17 mouse cellular contexts compared by ENCODE assay signal in the genomic region with DNA sequence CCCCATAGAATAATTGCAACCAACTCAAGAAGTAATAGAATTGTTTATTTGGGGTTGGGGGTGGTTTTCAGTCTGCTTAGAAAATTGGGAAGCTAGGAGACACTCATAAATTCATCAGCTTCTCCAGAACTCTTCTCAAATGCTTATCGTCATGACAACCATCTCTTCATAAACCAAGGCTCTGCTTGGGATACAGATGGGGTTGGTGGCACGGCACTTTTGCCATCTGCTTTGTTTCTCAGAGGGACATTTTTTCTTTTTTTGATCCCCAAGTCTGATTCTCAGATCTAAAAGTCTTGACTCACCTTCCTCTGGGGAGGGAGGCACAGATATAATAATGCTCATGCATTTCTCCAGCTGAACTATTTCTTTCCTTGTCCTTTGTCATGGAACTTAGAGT.
A peak's percentile ranks its signal among the peaks of the same experiment; 100 is the strongest.
DNase-seq lines count a peak whose midpoint lies in the region; ATAC-seq and TF ChIP-seq lines count a peak whose summit lies in the region.
"Had no signal": no experiment of that assay in that cellular context is flagged by ENCODE, and none has a peak within 500 bp of the region (broad histone marks: within the 10 kb centered on the region; RNA-seq: fewer than 3 reads in every experiment).

No protein-coding gene starts in this region.

- intact Hi-C loops in left cerebral cortex, postnatal 14 days (cut with DNase I) = no loop called here

- H3K27ac ChIP-seq in midbrain, embryonic 14.5 days (replicated peaks; ENCODE audit: low read depth, low read length) = no peak overlapping the region
- no peak overlapping the region for H3K27ac ChIP-seq in midbrain, embryonic 11.5 days (ENCODE audit: low read depth, low read length)
- H3K27ac ChIP-seq in layer of hippocampus, adult 2 months = peak overlapping the region; percentile 83; the same call in 1 of the 2 replicates
- no peak overlapping the region for H3K27ac ChIP-seq in kidney, embryonic 14.5 days (ENCODE audit: low read depth, low read length)
- H3K27ac ChIP-seq: embryonic facial prominence, embryonic 13.5 days; lung, embryonic 15.5 days; stomach, embryonic 15.5 days had no signal

- no peak for TF ChIP-seq CTCF in layer of hippocampus, adult 2 months (conservative IDR thresholded peaks at IDR 0.05)

- H3K4me1 ChIP-seq in midbrain, embryonic 14.5 days (ENCODE audit: control insufficient read depth, insufficient read depth, low read length) = no peaks in the 10 kb centered on the region
- H3K4me1 ChIP-seq in midbrain, embryonic 11.5 days (ENCODE audit: control insufficient read depth, insufficient read depth, low read length) = no peaks in the 10 kb centered on the region
- no peaks in the 10 kb centered on the region for H3K4me1 ChIP-seq in kidney, embryonic 14.5 days (ENCODE audit: control insufficient read depth, insufficient read depth, low read length)
- H3K4me1 ChIP-seq: embryonic facial prominence, embryonic 13.5 days; lung, embryonic 15.5 days; stomach, embryonic 15.5 days had no signal

- H3K36me3 ChIP-seq in midbrain, embryonic 14.5 days (ENCODE audit: control insufficient read depth, insufficient read depth, low read length) = no peaks in the 10 kb centered on the region
- H3K36me3 ChIP-seq in midbrain, embryonic 11.5 days (ENCODE audit: control insufficient read depth, insufficient read depth, low read length) = no peaks in the 10 kb centered on the region
- no peaks in the 10 kb centered on the region for H3K36me3 ChIP-seq in kidney, embryonic 14.5 days (ENCODE audit: control insufficient read depth, insufficient read depth, low read length)
- H3K36me3 ChIP-seq: embryonic facial prominence, embryonic 13.5 days; lung, embryonic 15.5 days; stomach, embryonic 15.5 days had no signal

- H3K9me3 ChIP-seq in midbrain, embryonic 14.5 days (ENCODE audit: control insufficient read depth, low read length) = no peaks in the 10 kb centered on the region
- no peaks in the 10 kb centered on the region for H3K9me3 ChIP-seq in midbrain, embryonic 11.5 days (ENCODE audit: control insufficient read depth, low read length)
- H3K9me3 ChIP-seq in kidney, embryonic 14.5 days (ENCODE audit: control insufficient read depth, low read length) = no peaks in the 10 kb centered on the region
- H3K9me3 ChIP-seq: embryonic facial prominence, embryonic 13.5 days; lung, embryonic 15.5 days; stomach, embryonic 15.5 days had no signal

- no peak overlapping the region for H3K4me3 ChIP-seq in midbrain, embryonic 14.5 days (replicated peaks; ENCODE audit: low read depth, low read length)
- no peak overlapping the region for H3K4me3 ChIP-seq in midbrain, embryonic 11.5 days (ENCODE audit: low read depth, low read length)
- no peak overlapping the region for H3K4me3 ChIP-seq in layer of hippocampus, adult 2 months
- H3K4me3 ChIP-seq in kidney, embryonic 14.5 days (ENCODE audit: low read length) = no peak overlapping the region
- H3K4me3 ChIP-seq: embryonic facial prominence, embryonic 13.5 days; lung, embryonic 15.5 days; myocyte; stomach, embryonic 15.5 days had no signal

- 67% methylated on average over 2 of the region's 2 CpGs for WGBS in midbrain, embryonic 14.5 days
- WGBS in midbrain, embryonic 11.5 days = 85% methylated on average over 2 of the region's 2 CpGs
- WGBS in kidney, embryonic 14.5 days = 81% methylated on average over 2 of the region's 2 CpGs

- peak; percentile 14 for DNase-seq in midbrain, embryonic 14.5 days
- no peak for DNase-seq in midbrain, embryonic 11.5 days (ENCODE audit: low spot score, missing footprints)
- peak; percentile 49 to 68 for DNase-seq in layer of hippocampus, adult 2 months (ENCODE audit: low spot score in 2 of 2)
- peak; percentile 23 to 55 for DNase-seq in left cerebral cortex, postnatal 14 days (ENCODE audit: low spot score in 2 of 2)
- DNase-seq in telencephalon, adult 2 months (ENCODE audit: low read depth, low spot score) = peak; percentile 67
- no peak for DNase-seq in adrenal gland, adult 2 months
- DNase-seq: cerebellum, adult 9-11 months; heart, adult 18-20 months; heart, postnatal 10 days; kidney, adult 8-10 months; thymus, postnatal 14 days had no signal

- H3K27me3 ChIP-seq in midbrain, embryonic 14.5 days (ENCODE audit: control insufficient read depth, insufficient read depth, low read length) = no peaks in the 10 kb centered on the region
- no peaks in the 10 kb centered on the region for H3K27me3 ChIP-seq in midbrain, embryonic 11.5 days (ENCODE audit: control insufficient read depth, insufficient read depth, low read length)
- H3K27me3 ChIP-seq in kidney, embryonic 14.5 days (ENCODE audit: control insufficient read depth, insufficient read depth, low read length) = no peaks in the 10 kb centered on the region
- H3K27me3 ChIP-seq: embryonic facial prominence, embryonic 13.5 days; lung, embryonic 15.5 days; stomach, embryonic 15.5 days had no signal

- no peak overlapping the region for H3K4me2 ChIP-seq in midbrain, embryonic 14.5 days (ENCODE audit: low read length)
- H3K4me2 ChIP-seq in midbrain, embryonic 11.5 days = no peak overlapping the region
- H3K4me2 ChIP-seq in kidney, embryonic 14.5 days (replicated peaks; ENCODE audit: low read depth, low read length) = no peak overlapping the region
- H3K4me2 ChIP-seq: embryonic facial prominence, embryonic 13.5 days; lung, embryonic 15.5 days; stomach, embryonic 15.5 days had no signal

- no peak overlapping the region for H3K9ac ChIP-seq in midbrain, embryonic 14.5 days (replicated peaks; ENCODE audit: low read length)
- H3K9ac ChIP-seq in midbrain, embryonic 11.5 days (ENCODE audit: low read length) = no peak overlapping the region
- no peak overlapping the region for H3K9ac ChIP-seq in kidney, embryonic 14.5 days (ENCODE audit: low read depth, low read length)
- H3K9ac ChIP-seq: embryonic facial prominence, embryonic 13.5 days; lung, embryonic 15.5 days; stomach, embryonic 15.5 days had no signal

- ATAC-seq in midbrain, embryonic 14.5 days (ENCODE audit: low FRiP score, low TSS enrichment) = no peak
- no peak for ATAC-seq in midbrain, embryonic 11.5 days (ENCODE audit: low FRiP score)
- no peak for ATAC-seq in kidney, embryonic 14.5 days (ENCODE audit: low FRiP score, low TSS enrichment)
- ATAC-seq: hindbrain, embryonic 16.5 days had no signal

Comparison
In these comparisons a context has a peak if more than half of its experiments do, and no peak if none do; other contexts are left out.
1. DNase-seq: peak in midbrain, embryonic 14.5 days (single experiment), layer of hippocampus, adult 2 months (2 of 2), left cerebral cortex, postnatal 14 days (2 of 2) and telencephalon, adult 2 months (single experiment); none in midbrain, embryonic 11.5 days (single experiment) and adrenal gland, adult 2 months (single experiment).